Mouse (Mus musculus): ENCODE data around the gene Fbxl19.

- no peak for TF ChIP-seq CTCF (IDR thresholded peaks at IDR 0.05)
- TF ChIP-seq EP300 (IDR thresholded peaks at IDR 0.05; ENCODE audit: insufficient read depth, low read depth, low read length) = no peak
- no peak for TF ChIP-seq POLR2A (IDR thresholded peaks at IDR 0.05; ENCODE audit: insufficient read depth, low read depth, low read length)
Observed at GRCm38 (mm10) chr7:127747559-127748234, 3.4 kb downstream of the Fbxl19 start.
